Mouse (Mus musculus): ENCODE data around the gene Mpig6b. TPM values are rescaled to one million over a fixed set of nuclear protein-coding genes. Genes with fewer than 3 reads are reported as not detected.

The Mpig6b gene
- polyA plus RNA-seq, 1 experiment: 53.5 TPM

- no peak for TF ChIP-seq FLI1 (IDR thresholded peaks at IDR 0.05; ENCODE audit: low read length)
- TF ChIP-seq GATA1 (IDR thresholded peaks at IDR 0.05; ENCODE audit: borderline replicate concordance, low read length): no peak
- peaks cover 69% of the 10 kb centered on the region for H3K4me1 ChIP-seq
- H3K4me3 ChIP-seq (replicated peaks): peak within 1 kb of the TSS; percentile 96
- H3K36me3 ChIP-seq (replicated peaks; ENCODE audit: low read length): peaks cover 41% of the 10 kb centered on the region
- no peaks in the 10 kb centered on the region for H3K27me3 ChIP-seq (replicated peaks)
- no peaks in the 10 kb centered on the region for H3K9me3 ChIP-seq
These were observed 23.1 kb upstream of the Mpig6b start, which contains the start of gene Abhd16a for GRCm38 (mm10) chr17:35088825-35089644. TSS of gene Abhd16a (plus strand) at chr17:35089263.

DNA sequence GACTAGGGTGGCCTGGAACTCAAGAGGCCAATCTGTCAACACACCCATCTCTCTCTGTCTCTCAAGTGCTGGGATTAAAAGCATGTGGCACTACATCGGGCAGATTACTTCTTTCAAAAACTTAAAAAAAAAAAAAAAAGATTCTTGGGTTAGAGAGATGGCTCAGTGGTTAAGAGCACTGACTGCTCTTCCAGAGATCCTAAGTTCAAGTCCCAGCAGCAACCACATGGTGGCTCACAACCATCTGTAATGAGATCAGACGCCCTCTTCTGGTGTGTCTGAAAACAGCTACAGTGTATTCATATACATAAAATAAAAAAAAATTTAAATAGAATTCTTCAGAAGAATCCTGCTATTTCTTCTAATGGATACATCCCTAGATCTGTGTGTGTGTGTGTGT is 22.2 kb upstream of the Mpig6b start:
- no peaks in the 10 kb centered on the region for H3K27me3 ChIP-seq (replicated peaks)
- TF ChIP-seq GATA1 (IDR thresholded peaks at IDR 0.05; ENCODE audit: borderline replicate concordance, low read length) (no peak), FLI1 (IDR thresholded peaks at IDR 0.05; ENCODE audit: low read length) (no peak)
- peaks cover 41% of the 10 kb centered on the region for H3K36me3 ChIP-seq (replicated peaks; ENCODE audit: low read length)
- H3K4me3 ChIP-seq (replicated peaks): no peak overlapping the region
- H3K4me1 ChIP-seq: peaks cover 78% of the 10 kb centered on the region
- no peaks in the 10 kb centered on the region for H3K9me3 ChIP-seq

GRCm38 (mm10) chr17:35085208-35085865 is 19.4 kb upstream of the Mpig6b start, which contains the start of gene Ly6g6f:
TSS of gene Ly6g6f (minus strand) at chr17:35085610.
- Histone ChIP-seq H3K9me3 (no peaks in the 10 kb centered on the region), H3K4me1 (peaks cover 78% of the 10 kb centered on the region), H3K36me3 (replicated peaks; ENCODE audit: low read length) (peaks cover 39% of the 10 kb centered on the region), H3K27me3 (replicated peaks) (no peaks in the 10 kb centered on the region), H3K4me3 (replicated peaks) (peak within 1 kb of the TSS; percentile 93)
- TF ChIP-seq GATA1 (IDR thresholded peaks at IDR 0.05; ENCODE audit: borderline replicate concordance, low read length) (0 out of 3 replicates have a peak, but pooled peaks have one; percentile 10), FLI1 (IDR thresholded peaks at IDR 0.05; ENCODE audit: low read length) (no peak)

- Histone ChIP-seq H3K27me3 (replicated peaks) (no peaks in the 10 kb centered on the region), H3K9me3 (no peaks in the 10 kb centered on the region), H3K36me3 (replicated peaks; ENCODE audit: low read length) (peaks cover 50% of the 10 kb centered on the region), H3K4me1 (peaks cover 87% of the 10 kb centered on the region), H3K4me3 (replicated peaks) (peak overlapping the region; percentile 93)
- TF ChIP-seq FLI1 (IDR thresholded peaks at IDR 0.05; ENCODE audit: low read length) (no peak), GATA1 (IDR thresholded peaks at IDR 0.05; ENCODE audit: borderline replicate concordance, low read length) (no peak)
These were observed 18.0 kb upstream of the Mpig6b start for GRCm38 (mm10) chr17:35083929-35084497.

GRCm38 (mm10) chr17:35082841-35083576 is 17.0 kb upstream of the Mpig6b start:
- no peak for TF ChIP-seq FLI1 (IDR thresholded peaks at IDR 0.05; ENCODE audit: low read length)
- TF ChIP-seq GATA1 (IDR thresholded peaks at IDR 0.05; ENCODE audit: borderline replicate concordance, low read length): no peak
- Histone ChIP-seq H3K36me3 (replicated peaks; ENCODE audit: low read length) (peaks cover 60% of the 10 kb centered on the region), H3K27me3 (replicated peaks) (no peaks in the 10 kb centered on the region), H3K4me1 (peaks cover 95% of the 10 kb centered on the region), H3K9me3 (no peaks in the 10 kb centered on the region), H3K4me3 (replicated peaks) (peak overlapping the region; percentile 93)

DNA sequence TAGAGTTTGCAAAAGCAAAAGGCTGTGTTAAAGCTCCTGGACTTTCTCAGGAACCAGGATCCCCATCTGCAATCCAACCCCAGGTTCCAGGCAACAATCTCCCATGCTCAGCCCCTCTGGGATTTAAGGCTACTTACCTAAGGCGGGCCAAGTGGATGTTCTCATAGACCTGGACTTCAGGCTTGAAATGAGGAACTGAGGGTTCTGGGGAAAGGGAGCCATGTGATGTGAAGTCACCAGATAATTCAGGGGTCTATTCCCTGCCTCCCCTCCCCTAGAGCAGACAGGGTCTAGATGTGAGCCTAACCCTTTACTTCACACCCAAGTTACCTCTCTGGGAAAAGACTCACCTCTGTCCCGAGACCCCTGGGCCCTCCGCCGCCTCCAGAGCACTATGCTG is 14.7 kb upstream of the Mpig6b start:
- Histone ChIP-seq H3K4me1 (peaks cover 98% of the 10 kb centered on the region), H3K36me3 (replicated peaks; ENCODE audit: low read length) (peaks cover 77% of the 10 kb centered on the region), H3K4me3 (replicated peaks) (peak overlapping the region; percentile 80), H3K27me3 (replicated peaks) (no peaks in the 10 kb centered on the region), H3K9me3 (no peaks in the 10 kb centered on the region)
- TF ChIP-seq GATA1 (IDR thresholded peaks at IDR 0.05; ENCODE audit: borderline replicate concordance, low read length) (no peak), FLI1 (IDR thresholded peaks at IDR 0.05; ENCODE audit: low read length) (no peak)

- peaks cover 96% of the 10 kb centered on the region for H3K4me1 ChIP-seq
- no peak for TF ChIP-seq GATA1 (IDR thresholded peaks at IDR 0.05; ENCODE audit: borderline replicate concordance, low read length)
- TF ChIP-seq FLI1 (IDR thresholded peaks at IDR 0.05; ENCODE audit: low read length): no peak
- peak overlapping the region; percentile 48 for H3K4me3 ChIP-seq (replicated peaks)
- H3K9me3 ChIP-seq: 0 out of 2 replicates have a peak, but pooled peaks cover 3% of the 10 kb centered on the region
- H3K27me3 ChIP-seq (replicated peaks): no peaks in the 10 kb centered on the region
- H3K36me3 ChIP-seq (replicated peaks; ENCODE audit: low read length): peaks cover 79% of the 10 kb centered on the region
These were observed 14.3 kb upstream of the Mpig6b start for GRCm38 (mm10) chr17:35080248-35080647.

DNA sequence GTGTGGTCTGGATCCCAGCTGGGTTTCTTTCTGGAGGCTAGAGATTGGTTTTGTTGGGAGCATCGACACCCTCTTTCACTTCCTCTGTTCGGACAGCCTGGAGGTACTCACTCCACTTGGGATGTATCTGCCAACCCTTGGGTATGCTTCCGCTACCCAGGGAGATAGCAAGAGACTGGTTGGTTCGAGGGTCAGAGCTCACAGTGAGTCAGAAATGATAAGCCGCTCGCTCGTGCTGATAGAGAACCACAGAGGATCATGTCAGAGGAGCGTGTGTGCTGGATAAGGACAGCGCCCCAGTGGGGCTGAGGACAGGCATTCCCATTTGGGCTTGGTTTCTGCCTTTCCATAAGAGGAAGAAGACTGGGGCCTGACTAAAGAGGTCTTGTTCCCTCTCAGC is 13.8 kb upstream of the Mpig6b start:
- H3K4me1 ChIP-seq: peaks cover 96% of the 10 kb centered on the region
- H3K4me3 ChIP-seq (replicated peaks): peak overlapping the region; percentile 48
- 0 out of 2 replicates have a peak, but pooled peaks cover 3% of the 10 kb centered on the region for H3K9me3 ChIP-seq
- no peak for TF ChIP-seq GATA1 (IDR thresholded peaks at IDR 0.05; ENCODE audit: borderline replicate concordance, low read length)
- TF ChIP-seq FLI1 (IDR thresholded peaks at IDR 0.05; ENCODE audit: low read length): no peak
- peaks cover 81% of the 10 kb centered on the region for H3K36me3 ChIP-seq (replicated peaks; ENCODE audit: low read length)
- H3K27me3 ChIP-seq (replicated peaks): no peaks in the 10 kb centered on the region

GRCm38 (mm10) chr17:35077786-35078233 is 11.8 kb upstream of the Mpig6b start, which contains the start of gene Ly6g6d:
TSS of gene Ly6g6d (minus strand) at chr17:35078065.
- 0 out of 2 replicates have a peak, but pooled peaks cover 3% of the 10 kb centered on the region for H3K9me3 ChIP-seq
- H3K36me3 ChIP-seq (replicated peaks; ENCODE audit: low read length): peaks cover 75% of the 10 kb centered on the region
- H3K4me3 ChIP-seq (replicated peaks): peak within 1 kb of the TSS; percentile 86
- peaks cover 90% of the 10 kb centered on the region for H3K4me1 ChIP-seq
- no peaks in the 10 kb centered on the region for H3K27me3 ChIP-seq (replicated peaks)
- TF ChIP-seq GATA1 (IDR thresholded peaks at IDR 0.05; ENCODE audit: borderline replicate concordance, low read length) (no peak), FLI1 (IDR thresholded peaks at IDR 0.05; ENCODE audit: low read length) (no peak)

Measured in megakaryocyte, embryonic 14.5 days (primary cell).